Mouse (Mus musculus): Measurements from ENCODE around the gene Vezt.

Gene Vezt

DNA sequence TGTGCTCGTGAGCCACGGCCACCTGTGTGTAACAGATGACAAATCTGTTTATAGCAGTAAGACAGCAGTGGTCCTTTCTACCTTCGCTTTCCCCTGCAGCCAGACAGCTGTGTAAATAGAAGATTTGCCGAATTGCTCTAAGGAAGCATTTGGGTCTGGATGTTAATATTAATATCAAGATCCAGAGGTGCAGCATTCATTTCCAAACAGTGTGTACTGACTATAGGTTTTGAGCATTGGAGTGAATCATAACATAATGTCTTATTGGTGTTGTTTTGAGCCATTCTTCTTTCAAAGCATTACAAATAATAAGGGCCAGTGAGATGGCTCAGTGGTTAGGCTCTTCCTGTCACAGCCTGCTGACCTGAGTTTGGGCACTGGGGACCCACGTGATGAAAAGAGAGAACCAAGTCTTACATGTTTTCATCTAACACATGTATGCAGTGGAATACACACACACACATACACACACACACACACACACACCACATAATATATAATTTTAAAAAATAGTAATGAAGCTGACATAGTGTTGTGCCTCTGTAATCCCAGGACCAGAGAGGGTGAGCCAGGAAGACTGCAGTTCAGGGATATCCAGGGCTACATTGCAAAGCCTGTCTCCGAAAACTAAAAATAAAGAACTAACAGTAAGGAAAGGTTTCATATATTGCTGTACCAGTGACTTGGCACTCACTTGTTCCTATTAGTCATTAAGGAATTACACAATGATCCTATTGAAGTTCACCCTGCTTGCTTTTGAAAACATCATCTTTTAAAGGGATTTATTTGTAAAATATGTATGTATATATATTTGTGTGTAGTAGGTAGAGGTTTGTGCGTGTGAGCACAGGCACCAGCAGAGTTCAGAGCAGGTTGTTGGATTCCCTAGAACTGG lies 3.0 kb upstream of the Vezt start:
- in situ Hi-C loops (cut with MboI, MseI) = no loop called here

DNA sequence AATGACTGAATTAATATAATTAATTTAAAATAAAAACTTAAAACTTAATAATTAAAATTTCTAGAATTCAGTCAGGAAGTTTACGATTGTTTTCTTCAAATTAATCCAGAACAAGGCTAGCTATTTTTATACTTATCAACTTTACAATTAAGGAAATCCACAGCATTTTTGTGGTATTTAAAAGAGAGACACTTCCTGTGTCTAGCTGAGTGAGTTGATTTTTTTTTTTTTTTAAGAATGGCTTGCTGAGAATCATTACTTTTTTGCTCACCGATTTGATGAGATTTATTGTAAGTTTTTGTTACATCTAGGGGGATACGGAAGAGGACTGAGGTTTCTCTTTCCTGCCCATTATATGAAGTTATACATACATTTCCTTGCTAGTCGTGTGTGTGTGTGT lies 2.0 kb upstream of the Vezt start:
- in situ Hi-C loops (cut with MboI, MseI) = no loop called here

DNA sequence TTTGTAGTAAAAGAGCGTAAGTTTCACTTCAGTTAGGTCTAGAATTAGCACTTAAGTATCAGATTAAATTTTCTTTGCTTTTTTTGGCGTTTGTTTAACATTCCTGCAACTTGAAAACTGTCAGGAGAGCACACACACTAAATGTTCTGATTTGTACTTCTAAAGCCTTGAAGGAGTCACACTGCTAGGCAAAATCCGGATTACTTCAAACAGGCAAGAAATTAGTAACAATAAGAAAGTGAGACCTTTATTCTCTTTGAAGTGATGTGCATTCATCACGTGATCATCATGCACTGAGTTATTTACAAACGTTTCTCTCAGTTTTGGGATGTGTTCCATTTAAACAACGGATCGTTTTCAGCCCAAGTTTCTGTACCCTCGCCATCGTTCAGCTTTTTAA lies 1.6 kb upstream of the Vezt start:
- in situ Hi-C loops (cut with MboI, MseI) = no loop called here

DNA sequence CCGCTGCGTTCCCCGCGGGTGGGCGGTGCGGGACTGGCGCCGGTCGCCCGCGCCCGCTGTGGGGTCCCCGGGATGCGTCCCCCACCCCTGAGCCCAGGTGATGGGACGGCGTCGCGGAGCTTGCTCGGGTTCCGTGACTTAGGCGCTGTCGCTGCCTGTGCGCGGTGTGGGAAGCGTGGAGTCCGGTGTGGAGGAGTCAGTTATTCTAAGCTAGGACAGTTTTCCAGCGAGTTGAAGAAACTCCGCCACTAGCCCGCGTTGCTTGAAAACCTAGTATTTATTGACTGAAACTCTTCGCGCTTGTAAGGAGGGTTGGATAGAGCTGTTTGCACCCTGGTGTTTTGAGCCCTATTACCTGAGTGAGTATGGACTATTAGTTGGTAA lies 750 bp upstream of the Vezt start:
- in situ Hi-C loops (cut with MboI, MseI) = no loop called here

DNA sequence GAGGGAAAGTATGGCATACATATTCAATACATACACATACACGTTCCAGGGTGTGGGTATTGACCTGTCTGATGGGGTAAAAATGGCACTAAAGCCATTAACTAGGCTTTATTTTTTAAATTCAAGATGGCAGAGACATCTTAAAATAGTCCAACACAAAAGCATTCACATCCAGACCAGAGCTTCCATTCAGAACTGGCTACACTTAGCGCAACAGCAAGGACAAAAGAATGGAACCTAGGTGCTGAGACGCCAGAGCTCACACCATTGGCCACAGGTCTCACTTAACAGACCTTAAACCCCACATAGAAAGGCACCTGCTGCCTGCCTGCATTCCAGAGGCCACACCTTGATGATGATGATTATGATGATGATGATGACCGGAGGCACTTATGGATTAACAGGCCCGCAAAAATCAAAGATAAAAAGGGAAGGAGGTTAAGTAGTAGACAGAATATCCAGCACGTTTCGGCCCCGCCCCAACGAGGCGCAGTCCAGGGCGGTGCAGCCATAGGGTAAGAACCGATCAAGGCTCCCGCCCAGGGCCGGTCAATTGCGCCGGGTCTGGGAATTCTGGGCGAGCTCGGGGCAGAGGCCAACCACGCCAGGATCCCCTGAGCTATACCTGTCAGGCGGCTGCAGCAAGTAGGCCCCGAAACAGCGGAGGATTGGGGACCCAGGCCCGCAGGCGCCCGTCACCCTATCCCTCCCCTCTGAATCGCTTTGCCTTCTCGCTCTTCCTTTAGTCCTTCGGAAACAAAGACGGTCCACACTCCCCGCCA lies 550 bp downstream of the Vezt start:
- in situ Hi-C loops (cut with MboI, MseI) = no loop called here

DNA sequence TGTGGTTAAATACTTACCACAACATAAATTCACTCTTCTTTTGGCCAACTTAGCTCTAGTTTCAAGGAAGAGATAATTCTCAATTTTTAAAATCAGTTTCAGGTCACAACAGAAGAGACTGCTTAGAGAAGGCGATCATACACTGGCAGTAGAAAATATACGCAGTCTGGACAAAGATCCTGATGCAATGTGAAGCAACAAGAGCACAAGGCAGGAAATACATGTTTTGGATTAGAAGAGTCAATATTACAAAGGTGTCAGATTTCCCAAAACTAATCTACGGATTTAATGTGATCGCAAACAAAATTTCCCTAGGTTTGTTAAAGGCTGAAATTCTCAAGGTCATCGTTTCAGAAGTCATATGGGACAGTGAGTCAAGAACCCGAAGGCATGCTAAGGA lies 4.5 kb downstream of the Vezt start:
- in situ Hi-C loops (cut with MboI, MseI) = no loop called here

DNA sequence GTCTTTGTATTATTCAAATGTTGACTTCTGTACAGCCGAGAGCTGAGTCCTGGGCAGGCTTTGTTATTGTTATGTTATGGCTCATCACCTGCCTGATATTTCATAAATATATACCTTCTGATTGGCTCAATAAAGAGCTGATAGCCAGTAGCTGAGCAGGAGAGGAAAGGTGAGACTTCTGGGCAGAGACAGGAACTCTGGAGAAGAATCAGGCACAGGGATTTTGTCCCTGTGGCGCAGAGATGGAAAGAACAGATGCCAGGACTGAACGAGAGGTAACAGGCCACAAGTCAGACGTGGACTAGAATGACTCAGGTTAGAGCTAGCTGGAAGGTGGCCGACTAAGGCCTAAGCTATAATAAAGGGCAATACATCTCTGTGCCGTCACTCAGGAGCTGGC lies 7.1 kb downstream of the Vezt start:
- in situ Hi-C loops (cut with MboI, MseI) = loop anchor here (10.0 kb wide), 1 partner anchor 584 kb away; no protein-coding TSS in a partner anchor

DNA sequence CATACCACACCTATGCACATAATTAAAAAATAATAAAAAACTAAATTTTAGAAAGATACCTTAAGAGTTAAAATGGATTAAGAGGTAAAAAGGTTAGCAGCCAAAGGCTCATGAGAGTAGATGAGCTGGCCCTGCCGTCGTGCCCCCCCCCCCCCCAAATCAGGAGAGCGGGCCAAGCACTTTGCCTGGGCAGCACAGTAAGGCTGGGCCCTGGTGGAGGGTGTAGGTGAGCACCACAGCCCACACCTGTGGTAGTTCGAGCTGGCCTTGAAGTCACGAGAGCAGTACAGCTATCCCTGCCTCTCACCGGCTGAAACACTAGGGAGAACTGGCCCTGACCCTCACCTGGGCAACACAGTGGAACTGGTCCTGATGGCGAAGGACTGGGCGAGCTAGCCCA lies 10.5 kb downstream of the Vezt start:
- in situ Hi-C loops (cut with MboI, MseI) = loop anchor here (10.0 kb wide), 1 partner anchor 580 kb away; no protein-coding TSS in a partner anchor

DNA sequence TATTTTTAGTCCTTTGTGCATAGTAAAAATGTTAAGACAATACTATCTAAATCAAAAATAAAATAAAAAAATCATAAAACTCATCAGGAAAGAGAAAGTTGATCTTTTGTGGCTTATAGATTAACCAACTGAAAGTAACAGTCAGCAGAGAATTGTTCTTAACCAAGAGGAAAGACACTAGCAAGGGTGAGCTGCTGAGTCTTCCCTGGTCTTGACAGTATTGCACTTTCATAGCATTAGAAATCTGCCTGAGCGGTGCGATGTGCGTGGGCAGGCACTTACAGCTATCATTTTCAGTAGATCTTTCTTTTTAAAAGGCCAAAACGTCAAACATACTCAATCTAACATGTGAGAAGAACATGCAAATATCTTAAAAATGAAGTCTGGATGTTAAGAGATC lies 14.6 kb downstream of the Vezt start:
- in situ Hi-C loops (cut with MboI, MseI) = loop anchor here (10.0 kb wide), 1 partner anchor 576 kb away; no protein-coding TSS in a partner anchor

DNA sequence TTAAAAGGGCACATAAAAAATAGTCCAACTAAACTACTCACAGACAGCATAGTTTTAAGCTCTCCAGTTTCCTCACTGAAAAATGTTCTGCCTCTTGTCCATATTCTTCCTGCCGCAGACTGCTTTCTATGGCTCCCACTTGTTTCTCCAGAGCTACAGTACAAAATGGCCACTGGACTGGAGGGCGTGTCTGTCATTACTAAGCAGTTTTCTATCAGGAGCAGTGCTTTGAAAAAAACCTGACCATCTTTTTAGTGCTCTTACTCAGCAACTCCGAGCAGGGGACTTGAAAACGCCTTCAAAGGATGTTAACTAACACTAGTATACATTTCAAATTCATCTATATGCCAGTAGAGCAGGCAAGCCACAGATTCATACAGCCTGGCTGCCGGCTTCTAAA lies 15.0 kb downstream of the Vezt start:
- in situ Hi-C loops (cut with MboI, MseI) = loop anchor here (10.0 kb wide), 1 partner anchor 576 kb away; no protein-coding TSS in a partner anchor

DNA sequence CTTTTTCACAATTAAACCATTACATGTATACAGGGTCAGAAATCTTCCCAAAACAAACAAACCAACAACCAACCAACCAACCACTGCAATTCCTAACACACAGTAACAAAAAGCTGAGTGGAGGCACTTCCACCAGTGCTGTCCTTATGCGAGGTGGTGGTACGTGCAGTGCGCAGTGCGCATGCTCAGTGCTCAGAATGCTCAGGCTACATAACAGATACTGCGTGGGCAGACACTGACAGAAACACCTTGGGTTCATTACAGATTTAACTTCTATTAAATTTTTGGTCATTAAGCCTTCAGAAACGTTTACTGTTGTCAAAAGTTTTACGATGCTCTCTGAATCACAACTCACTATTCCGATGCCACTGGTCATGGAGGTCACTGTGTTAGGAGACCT lies 18.2 kb downstream of the Vezt start:
- in situ Hi-C loops (cut with MboI, MseI) = no loop called here

DNA sequence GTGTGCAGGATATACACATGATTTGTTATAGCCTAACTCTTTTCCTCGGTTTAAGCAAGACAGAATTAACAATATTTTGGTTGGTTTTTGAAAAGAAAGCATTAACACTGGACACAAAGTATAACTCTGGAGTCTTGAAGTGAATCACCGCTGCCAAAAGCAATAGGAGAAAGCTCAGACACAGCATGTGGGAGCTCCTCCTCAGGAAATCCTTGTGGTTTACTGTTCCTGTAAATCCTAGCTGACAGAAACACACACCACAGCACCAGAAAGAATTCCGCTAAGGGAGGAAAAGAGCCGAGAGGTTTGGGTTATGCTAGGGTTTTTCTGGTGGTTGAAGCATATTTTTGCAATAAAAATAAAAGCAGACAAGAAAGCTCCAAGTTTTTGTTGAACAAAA lies 21.4 kb downstream of the Vezt start:
- in situ Hi-C loops (cut with MboI, MseI) = loop anchor here (5.0 kb wide), 1 partner anchor 103 kb away; no protein-coding TSS in a partner anchor

DNA sequence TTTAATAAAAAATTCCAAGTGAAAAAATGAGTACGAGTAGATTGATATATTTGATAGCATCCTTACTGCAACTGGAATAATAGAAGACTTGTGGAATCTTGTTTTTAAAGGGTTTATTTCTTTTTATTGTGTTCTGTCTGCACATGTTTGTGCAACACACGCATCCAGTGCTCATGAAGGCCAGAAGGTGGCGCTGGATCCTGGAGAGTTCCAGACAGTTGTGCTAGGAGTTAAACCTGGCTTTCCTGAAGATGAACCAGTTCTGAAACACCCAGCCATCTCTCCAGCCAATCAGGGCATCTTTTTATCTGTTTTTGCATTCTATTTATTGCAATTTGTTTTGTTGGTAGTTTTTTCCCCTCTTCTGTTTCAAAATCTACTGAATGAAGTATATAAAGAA lies 22.4 kb downstream of the Vezt start:
- in situ Hi-C loops (cut with MboI, MseI) = loop anchor here (5.0 kb wide), 1 partner anchor 104 kb away; no protein-coding TSS in a partner anchor

DNA sequence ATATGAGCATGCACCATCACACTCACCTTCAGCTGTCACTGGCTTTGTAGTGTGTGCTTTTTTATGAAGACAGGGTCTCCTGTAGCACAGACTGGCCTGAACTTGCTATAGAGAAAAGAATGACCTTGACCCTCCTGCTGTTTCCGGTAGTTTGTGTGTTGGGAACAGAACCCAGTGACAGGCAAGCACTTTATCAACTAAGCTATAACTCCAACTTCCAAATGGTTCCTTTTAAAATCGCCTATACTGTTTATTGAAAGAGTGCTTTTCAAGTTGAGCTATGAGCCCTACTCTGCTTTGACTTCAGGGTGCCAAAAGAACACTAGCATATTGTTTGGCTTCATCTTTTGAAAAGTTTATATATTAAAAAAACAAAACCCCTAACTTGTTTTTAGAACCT lies 24.6 kb downstream of the Vezt start:
- in situ Hi-C loops (cut with MboI, MseI) = loop anchor here (5.0 kb wide), 1 partner anchor 106 kb away; no protein-coding TSS in a partner anchor

DNA sequence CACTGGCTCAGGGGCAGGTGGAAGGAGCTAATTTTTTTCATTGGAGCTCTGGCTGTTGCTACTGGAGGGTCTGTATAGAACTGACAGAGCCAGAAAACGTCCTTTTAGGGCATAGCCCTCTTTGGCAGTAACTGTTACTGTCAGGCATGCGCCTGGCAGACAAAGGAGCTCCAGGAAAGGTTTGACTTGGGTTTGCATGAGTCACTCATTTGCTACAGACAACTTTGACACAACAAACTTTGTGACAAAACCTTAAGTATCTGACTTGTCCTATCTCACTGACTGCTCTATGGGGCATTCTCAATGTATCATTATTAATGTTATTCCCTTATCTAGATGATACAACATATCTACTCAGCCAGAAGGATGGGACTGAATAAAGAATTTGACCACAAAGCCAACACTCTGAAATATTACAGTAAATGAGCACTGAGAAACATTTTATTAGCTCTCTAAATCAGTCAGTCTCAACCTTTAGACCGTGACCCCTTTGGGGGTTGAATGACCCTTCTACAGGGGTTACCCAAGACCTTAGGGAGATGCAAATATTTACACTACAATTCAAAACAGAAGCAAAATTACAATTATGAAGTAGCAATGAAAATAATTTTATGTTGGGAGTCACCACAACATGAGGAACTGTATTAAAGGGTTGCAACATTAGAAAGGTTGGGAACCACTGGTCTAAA lies 25.5 kb downstream of the Vezt start:
- in situ Hi-C loops (cut with MboI, MseI) = loop anchor here (5.0 kb wide), 1 partner anchor 107 kb away; no protein-coding TSS in a partner anchor

DNA sequence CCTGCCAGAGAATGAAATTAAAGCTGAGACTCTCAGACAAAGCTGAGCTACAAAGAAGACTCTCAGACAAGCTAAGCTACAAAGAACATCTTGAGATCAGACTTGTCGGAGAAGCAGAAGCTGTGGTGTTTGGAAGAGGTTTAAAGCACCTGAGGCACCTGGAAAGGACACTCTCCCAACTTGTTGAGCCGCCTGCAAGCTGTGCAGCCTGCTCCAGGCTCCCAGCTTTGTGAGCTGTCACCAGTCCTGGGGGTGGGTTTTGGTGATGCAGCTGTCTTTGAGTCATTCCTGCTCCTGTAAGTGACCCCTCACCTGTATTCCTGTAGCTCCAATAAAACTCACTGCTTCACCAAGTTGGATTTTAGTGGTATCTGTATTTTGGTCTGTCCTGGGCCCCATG lies 27.3 kb downstream of the Vezt start:
- in situ Hi-C loops (cut with MboI, MseI) = no loop called here

DNA sequence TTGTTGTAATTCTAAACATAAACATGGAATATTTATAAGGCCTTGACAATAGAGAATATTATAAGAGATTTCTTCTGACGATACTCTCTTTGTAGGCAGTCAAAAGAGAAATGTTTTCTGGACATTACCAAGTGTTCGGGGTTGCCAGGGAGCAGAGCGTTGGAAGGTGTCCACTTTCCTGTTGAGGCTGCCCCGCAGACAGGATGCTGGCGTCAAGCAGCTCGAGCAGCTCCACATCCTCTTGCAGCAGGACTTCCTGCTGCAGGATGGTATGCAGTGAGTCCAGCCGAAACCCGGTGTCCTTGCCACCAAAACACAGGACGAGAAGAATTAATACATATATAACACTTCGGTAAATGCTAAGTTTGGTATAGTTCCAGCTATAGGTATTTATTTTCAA lies 35.4 kb downstream of the Vezt start:
- in situ Hi-C loops (cut with MboI, MseI) = no loop called here

DNA sequence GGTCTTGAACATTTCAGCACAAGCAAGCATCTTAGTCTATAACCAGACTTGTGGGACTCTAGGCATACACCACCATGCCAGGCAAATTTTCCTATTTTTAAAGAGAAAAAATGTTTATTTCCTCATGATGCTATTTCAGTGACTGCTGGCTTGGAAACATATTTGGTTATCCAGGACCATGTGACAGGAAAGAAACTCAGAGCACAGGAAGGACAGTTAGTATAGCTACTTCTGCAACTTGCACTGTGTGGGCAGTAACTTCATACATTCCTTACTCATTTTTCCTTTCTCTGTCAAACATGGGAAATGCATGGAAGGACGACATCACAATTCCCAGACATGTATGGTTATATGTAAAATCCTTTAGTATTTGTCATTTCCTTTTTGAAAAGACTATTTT lies 36.3 kb downstream of the Vezt start:
- in situ Hi-C loops (cut with MboI, MseI) = no loop called here

DNA sequence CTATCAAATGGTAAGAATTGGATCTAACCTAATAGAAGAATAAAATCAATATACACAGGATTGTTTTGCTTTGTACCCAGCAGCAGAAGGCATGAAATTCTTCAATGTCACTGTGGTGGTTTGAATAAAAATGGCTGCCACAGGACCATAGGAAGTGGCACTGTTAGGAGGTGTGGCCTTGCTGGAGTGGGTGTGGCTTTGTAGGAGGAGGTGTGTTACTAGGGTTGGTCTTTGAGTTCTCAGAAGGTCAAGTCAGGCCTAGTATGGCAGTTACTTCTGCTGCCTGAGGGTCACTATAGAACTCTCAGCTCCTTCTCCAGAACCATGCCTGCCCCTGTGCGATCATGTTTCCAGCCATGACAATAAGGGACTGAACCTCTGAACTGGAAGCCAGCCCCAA lies 40.5 kb downstream of the Vezt start:
- in situ Hi-C loops (cut with MboI, MseI) = no loop called here

DNA sequence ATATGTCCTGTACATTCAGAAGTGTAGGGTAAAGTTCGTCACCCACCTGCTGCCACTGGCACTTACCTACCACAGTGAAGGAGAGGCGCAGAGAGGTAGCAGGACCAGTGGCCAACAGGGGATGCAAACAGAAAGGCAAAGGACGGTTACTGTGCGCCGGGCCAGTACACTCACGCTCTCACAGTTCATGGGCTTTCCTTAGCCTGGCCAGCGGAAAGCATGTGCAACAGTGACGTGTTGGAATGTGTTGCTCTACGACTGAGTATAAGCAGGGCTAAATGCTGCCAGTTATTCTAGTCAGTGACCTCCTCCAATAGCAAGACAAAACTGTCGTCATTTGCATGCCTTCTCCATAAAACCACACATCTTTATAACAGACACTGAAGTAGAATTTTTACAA lies 41.5 kb downstream of the Vezt start:
- in situ Hi-C loops (cut with MboI, MseI) = no loop called here

DNA sequence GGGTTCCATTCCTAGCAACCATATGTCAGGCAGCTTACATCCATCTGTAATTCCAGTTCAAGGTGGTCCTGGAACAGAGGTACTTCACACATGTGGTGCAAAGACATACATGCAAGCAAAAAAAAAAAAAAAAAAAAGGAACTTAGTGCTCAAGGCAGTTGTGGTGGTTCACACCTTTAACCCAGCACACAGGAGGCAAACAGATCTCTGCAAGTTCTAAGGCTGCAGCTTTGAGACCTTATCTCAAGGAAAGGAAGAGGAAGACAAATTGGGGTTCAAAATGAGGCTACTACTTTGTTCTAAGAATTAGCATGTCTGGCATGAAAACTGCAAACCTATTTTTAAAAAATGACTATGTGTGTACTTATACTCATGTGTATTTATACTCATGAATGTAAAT lies 50.3 kb downstream of the Vezt start:
- in situ Hi-C loops (cut with MboI, MseI) = no loop called here

DNA sequence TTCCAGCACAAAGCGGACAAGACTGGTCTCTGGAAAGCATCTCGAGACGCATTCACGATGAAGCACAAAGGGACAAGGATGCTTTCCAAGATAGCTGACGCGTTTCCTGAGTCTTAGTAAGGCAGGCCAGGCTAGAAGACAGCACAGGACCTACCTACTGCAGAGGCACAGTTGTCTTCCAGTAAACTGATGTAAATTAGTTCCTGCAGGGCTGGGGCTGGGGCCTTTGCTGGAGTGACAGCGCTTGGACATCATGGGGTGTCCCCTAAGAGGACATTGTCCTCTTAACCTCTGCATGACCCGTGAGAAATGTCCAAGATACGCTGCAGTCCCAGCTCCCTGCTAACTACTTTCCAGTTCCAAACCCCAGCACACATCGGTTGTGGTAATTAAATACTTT lies 66.3 kb downstream of the Vezt start:
- in situ Hi-C loops (cut with MboI, MseI) = no loop called here

Data from T-helper 1 cell (primary cell).